Mouse (Mus musculus): ENCODE data around the gene Ube2e1.

Gene Ube2e1

DNA sequence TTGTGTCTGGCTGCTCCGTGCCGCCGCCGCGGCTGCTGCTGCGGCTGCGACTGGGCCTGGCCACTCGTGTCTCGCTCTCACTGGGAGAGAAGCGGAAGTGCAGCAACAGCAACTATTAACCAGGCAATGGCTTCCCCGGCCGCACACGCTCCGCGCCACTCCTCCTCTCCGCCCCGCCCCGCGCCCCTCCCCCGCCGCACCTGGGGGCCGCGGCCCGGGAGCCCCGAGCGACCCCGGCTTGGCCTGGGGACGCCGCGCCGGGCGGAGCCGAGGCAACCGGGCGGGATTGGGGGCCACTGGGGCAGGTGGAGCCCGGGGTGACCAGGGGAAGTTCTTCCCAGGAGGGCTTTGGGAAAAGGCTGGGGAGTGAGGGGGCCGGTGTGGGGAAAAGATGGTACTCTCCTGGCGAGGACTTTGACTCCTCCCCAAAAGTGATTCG lies at the start of gene Ube2e1:
Ube2e1 (minus strand) TSS at position 167 of the 439 bp plus-strand sequence.
- DNase-seq (ENCODE audit: low spot score), result peak; percentile 88

DNA sequence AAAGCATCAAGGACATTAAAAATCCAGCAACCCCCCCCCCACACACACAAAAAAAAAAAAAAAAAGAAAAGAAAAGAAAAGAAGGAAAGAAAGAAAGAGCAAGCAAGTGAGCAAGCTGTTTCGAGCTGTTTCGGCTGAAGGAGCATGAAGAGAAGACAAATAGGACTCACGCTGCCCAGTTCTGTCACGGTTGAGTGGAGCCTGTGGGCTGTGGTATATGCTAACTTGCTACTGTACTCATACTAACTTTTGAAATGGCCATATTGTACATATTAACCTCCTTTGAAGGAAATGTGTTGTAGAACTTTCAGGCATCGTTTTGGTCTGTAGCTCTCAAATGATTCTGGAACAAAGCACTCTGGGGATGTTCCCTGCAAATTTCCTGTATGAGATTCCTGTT lies 48.2 kb upstream of the Ube2e1 start:
- DNase-seq (ENCODE audit: low spot score), result no peak

GRCm38 (mm10) chr14:18377944-18378575 lies 46.4 kb upstream of the Ube2e1 start:
- no peak for DNase-seq (ENCODE audit: low spot score)

- DNase-seq (ENCODE audit: low spot score), result no peak
Measured at GRCm38 (mm10) chr14:18376206-18376605, 44.5 kb upstream of the Ube2e1 start.

- DNase-seq (ENCODE audit: low spot score), result no peak
Measured at GRCm38 (mm10) chr14:18373758-18374405, 42.2 kb upstream of the Ube2e1 start.

DNA sequence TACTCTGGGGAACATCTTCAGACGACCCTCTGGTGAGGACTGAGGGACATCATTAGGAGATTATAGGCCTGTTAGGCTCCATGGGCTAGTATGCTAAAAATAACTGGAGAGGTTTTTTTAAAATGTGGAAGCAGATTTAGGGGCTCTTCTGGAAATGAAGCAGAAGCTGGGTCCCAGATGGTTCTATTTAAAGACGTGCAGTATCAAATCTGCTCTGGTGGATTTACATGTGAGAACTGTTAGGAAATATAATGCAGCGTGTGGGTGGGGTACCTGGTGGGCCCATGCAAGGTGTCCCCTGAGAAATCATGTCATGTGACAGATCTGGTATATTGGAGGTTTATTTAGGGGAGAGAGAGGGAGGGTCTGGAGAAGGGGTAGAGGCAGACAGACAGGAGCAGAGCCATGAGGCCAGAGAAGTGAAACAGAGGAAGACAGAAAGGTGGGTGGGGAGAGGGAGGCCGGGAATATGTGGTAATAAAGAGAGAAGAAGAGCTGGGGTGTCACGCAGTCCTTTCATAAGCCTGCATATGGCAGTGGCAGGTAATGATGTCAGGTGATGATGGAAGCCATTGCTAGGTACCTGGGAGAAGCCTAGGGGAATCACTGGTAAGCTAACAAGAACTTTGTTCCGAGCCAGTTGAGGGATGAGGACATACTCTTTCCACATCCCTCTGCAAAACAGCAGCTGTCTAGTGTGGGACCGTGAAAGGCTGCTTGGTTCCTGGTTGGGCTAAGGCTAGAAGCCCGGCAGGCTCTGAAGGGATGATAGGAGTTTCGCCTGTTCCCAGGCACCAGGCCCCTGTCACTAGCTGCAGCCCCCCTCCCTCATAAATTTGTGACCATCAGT lies 41.3 kb upstream of the Ube2e1 start:
- DNase-seq (ENCODE audit: low spot score), result no peak

DNA sequence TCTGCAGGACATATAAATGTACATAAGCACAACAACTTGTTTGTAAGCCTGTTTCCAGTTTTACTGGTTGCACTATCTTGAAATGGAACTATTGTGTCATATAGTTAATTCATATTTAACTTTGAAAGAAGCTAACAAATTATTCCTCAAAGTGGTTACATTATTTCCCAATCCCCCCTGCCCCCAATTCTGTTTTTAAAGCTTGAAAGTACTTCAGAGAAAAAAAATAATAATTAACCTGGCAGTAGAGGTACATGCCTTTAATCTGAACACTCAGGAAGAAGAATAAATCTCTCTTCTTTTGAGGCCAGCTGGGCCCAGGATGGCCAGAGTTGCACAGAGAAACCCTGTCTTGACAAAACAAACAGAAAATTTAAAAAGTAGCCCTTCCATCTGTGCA lies 37.4 kb upstream of the Ube2e1 start:
- DNase-seq (ENCODE audit: low spot score), result no peak

DNA sequence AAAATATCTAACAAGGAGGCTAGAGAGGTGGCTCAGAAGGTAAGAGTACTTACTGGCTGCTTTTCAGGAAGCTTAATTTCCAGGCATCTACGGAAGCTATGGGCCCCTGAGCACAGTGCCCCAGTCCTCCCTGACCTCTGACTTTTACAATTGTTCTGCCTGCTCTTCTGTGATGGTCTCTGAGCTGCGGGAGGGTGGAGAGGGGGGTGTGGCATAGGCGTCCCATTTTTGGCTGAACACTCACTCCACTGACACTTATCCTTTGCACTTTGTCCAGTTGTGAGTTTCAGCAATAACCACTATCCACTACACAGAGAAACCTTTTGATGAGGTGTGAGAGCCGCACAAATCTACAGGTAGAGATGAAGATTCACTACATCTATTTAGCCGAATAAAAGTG lies 35.4 kb upstream of the Ube2e1 start:
- DNase-seq (ENCODE audit: low spot score), result no peak

- no peak for DNase-seq (ENCODE audit: low spot score)
Measured at GRCm38 (mm10) chr14:18364321-18364720, 32.7 kb upstream of the Ube2e1 start.

DNA sequence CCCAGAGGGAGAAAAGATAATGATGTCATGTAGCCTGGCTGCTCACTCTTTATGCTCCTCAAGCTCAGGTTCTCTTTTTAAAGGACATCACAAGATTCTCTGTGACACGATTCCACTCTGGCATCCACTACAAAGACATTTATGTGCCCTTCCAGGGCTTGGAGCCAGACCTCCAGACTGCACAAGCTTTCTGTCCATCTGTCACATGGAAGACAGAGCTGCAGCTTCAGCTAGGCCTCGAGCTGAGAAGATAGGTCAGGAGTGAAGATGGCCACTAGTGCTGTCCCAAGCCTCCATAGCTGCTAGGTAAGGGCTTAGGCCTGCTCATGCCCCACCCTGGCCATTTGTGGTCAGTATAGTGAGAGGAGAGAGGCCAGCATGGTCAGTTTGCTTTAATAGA lies 24.8 kb upstream of the Ube2e1 start:
- DNase-seq (ENCODE audit: low spot score), result no peak

DNA sequence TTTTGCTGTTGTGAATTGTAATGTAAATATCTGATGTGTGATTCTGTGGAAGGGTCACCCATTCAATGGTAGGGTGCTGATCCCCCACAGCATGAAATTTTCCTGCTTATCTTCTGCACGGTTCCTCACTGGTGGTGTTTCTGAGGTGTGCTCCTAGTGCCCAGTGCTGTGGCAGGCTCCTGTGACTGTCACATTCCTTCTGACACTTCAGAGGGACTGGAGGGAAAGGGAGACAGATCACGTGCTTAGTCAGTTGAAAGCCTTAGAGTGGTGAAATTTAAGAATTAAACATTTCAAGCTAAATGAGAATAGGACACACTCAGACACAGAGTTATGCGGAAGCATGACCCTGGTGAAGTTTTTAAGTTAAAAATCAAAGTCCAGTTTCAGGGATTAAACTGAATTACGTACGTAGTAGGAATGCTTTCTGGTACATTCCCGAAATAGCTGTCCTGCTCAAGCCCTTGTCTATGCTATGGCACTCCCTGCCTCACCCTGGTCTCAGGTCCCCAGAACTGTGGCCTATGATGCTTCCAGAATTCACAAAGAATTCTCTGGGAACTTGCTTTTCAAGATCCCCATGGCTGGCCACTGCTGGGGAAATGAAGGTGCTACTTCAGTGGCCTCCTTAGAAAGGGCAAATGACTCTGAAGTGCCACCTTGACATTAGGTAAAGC lies 24.0 kb upstream of the Ube2e1 start:
- DNase-seq (ENCODE audit: low spot score), result no peak

GRCm38 (mm10) chr14:18353525-18353924 lies 21.9 kb upstream of the Ube2e1 start:
- DNase-seq (ENCODE audit: low spot score), result no peak

DNA sequence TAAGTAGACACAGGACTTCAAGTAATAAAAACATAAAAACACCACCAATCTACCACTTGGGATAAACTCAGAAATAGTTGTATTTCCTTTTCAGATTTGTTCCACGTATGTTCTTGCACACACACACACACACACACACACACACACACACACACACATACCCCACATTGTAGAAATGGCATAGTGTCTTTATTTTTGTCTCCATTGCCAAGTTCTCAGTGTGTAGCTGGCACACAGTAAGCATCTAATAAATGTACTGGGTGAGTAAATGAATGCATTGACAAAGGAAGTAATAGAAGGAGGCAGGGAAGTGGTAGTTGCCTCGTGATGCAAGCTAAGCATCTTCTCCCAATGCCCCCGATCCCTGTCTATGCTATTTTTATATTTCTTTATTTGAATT lies 21.3 kb upstream of the Ube2e1 start:
- DNase-seq (ENCODE audit: low spot score), result no peak

DNA sequence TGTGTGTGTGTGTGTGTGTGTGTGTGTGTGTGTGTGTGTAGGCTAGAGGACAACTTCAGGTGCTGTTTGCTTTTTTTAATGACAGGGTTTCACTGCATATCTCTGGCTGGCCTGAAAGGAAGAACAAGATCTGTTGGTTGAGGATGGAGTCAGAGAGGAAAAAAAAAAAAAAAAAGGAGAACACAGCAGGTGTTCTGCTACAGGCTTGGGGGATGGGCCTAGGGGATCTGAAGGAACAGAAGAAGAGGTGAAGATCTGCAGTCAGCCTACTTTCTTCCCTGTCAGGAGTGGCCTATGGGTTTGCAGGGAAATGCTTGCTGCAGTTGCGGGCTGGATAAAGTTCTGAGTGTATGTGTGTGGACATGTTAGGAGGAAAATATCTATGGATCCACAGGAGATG lies 19.0 kb upstream of the Ube2e1 start:
- DNase-seq (ENCODE audit: low spot score), result no peak

GRCm38 (mm10) chr14:18349871-18350270 lies 18.2 kb upstream of the Ube2e1 start:
- no peak for DNase-seq (ENCODE audit: low spot score)

DNA sequence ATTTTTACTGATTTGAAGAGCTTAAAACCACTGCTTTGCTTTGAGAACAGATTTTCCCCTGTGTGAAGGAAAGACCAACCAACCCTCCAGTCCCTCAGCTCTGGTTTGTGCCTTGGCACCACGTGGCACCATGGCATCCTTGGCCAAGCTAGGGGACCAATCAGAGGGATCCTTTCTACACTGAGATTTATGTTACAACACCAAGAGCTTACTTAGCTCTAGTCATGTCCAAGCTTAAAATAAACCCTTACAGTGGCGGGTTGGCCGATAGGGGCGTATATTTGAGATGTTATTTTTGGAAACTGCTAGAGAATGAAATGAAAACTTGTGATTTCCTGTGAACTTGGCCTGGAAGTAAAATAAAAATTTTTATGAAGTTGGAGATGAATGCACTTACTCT lies 11.9 kb upstream of the Ube2e1 start:
- no peak for DNase-seq (ENCODE audit: low spot score)

- DNase-seq (ENCODE audit: low spot score), result no peak
Measured at GRCm38 (mm10) chr14:18342749-18343148, 11.1 kb upstream of the Ube2e1 start.

DNA sequence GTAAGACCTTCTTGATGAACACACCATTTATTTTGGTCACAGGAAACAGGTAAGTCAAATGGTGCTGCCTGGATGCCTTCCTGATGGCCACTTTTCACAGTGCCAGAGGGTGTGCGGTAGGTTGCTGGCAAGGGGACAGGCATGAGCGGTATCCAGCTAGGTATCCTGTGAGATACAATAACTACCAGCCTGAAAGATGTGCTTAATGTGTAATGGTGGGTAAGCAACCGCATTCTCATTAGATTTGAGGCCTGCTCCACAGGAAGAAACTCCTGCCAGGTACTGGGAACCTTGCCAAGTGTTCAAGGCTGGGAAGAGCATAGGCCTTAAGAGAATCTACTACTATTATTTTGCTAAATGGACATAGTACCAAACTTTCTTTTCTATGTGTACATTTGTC lies 9.4 kb upstream of the Ube2e1 start:
- no peak for DNase-seq (ENCODE audit: low spot score)

- peak; percentile 60 for DNase-seq (ENCODE audit: low spot score)
Measured at GRCm38 (mm10) chr14:18336106-18336505, 4.4 kb upstream of the Ube2e1 start.

DNA sequence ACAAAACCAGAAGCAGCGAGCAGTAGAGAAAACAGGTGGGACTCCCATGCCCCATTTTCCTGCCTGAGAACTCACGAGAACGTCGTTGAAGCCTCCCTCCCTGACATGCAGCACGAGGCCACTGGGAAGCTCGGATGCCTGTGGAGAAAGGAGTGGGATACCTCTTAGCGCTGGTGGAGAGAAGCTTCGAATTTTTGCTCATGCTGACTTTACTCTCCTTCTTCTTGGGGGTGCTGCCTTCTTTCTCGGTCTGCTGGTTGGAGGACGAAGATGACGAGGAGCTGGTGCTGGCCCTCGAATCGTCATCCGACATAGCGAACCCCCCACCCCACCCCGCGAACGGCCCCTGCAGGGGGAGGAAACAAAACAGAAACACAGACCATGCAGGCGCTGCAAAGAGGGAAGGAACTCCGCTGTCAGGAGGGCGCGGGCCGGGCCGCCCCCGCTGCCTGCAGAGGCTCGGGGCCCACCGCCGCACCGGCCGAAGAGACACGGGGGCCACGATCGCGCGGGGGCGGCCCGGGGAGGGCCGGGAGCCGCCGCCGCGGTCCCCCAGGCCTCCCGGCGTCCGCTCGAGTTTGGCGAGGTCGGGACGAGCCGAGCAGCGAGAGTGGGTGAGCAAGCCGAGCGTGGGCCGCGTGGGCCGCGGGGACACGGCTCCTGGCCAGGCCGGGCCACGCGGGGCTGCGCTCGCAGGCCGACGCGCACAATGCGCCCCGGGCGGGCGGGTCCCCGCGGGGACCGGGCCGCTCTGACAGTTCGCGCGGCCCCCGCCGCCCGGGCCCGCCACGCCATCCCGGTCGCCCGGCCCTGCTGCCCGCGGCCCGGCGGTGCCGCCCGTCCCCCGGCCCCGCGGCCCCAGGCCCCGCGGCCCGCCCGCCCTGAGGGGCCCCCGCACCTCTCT lies 618 bp downstream of the Ube2e1 start:
- peak; percentile 53 for DNase-seq (ENCODE audit: low spot score)

DNA sequence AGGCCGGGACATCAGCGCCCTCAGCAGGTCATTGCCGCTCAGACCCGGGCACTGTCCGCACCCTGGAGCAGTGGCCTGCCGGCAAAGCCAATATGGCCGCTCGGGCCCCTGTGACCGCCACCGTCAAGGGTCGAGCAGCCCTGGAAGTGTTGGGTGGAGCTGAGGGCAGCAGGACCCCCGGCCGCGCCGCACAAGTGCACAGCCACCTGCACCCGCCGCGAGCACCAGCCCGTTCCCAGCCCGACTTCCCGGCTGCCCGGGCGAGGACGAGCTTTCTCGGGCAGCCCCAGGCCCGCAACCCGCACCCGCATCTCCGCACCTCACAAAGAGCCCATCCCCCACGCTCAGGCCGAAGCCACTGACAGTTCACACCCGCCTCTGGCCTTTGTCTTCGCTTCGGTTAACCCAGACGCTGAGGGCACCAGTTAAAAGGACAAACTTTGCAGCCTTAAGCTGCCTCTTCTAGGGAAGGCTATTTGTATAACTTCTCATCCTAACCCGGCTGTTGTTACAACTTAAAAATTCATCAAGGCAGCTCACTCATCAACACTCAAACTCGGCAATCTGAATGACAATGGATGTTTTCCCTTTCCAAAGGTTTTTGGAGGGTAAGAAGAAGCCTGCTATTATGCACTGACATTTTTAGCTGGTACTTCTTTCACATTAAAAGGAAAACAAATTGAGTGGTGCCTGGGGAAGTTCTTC lies 4.5 kb downstream of the Ube2e1 start:
- DNase-seq (ENCODE audit: low spot score), result peak; percentile 38
